Mouse (Mus musculus) kidney, adult 2 months (tissue): ENCODE measurements around the gene Ap5s1.

ENCODE experiments used
- CTCF ChIP-seq: fragments of 200-500 bp; conservative IDR thresholded peaks from 2 replicates; pipeline ENCODE4 v1.5.1; 2011; ENCODE audit warnings: low read depth, mild to moderate bottlenecking, control low read depth, low read length, moderate library complexity, mixed read lengths; ENCODE audit not compliant: insufficient read depth, insufficient read length
- POLR2A ChIP-seq: fragments of 200-500 bp; IDR thresholded peaks from one replicate; pipeline ENCODE4 v1.6.1; 2011; ENCODE audit warnings: low read depth, low read length, control low read depth

DNA sequence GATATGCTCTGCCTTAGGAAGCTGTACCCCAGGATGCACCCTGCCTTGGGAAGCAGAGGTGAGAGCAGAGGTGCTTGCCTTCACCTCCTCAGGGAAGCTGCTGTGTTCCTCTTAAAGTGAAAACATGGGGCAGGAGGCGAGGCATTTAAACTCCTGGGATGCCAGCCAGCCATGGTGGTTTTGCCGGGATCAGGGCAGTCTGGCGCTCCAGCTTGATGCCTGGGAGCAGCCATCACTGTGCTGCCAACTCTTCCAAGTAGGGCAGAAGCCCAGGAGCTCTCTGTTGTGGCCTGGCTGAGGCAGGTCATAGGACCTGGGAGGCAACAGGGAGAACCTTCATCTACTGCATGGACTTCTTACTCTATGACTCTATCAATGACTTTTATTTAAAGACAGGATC is 5.6 kb upstream of the Ap5s1 start:
- no peak for TF ChIP-seq POLR2A
- no peak for TF ChIP-seq CTCF
